Mouse (Mus musculus) thymus, postnatal 0 days (tissue): ENCODE results near the gene Gm26938. TPM values are rescaled to one million over a fixed set of nuclear protein-coding genes. Genes with fewer than 3 reads are reported as not detected.

Experiments
- DNase-seq: peaks from one replicate; pipeline ENCODE4 v3.0.0-alpha.2; 2015; ENCODE audit warnings: low spot score
- microRNA-seq: library from miRNA; unstranded; fragments of <30 nt; microRNA quantifications from one replicate; pipeline ENCODE4, GENCODE M21; 2016; ENCODE audit warnings: borderline number of aligned reads
- polyA plus RNA-seq: library from polyadenylated mRNA; unstranded; fragments of >200 nt; fragmentation: Nextera tagmentation; extraction: Ambion mirVana; gene quantifications from 2 replicates; pipeline ENCODE4 v1.2.1, GENCODE M21; 2015

The Gm26938 gene
- polyA plus RNA-seq, 1 experiment from 2014 or later, result not detected

GRCm38 (mm10) chr5:139794938-139795337 lies 31.3 kb downstream of the Gm26938 start:
- DNase-seq, result no peak

- DNase-seq, result no peak
These were observed 32.1 kb downstream of the Gm26938 start for GRCm38 (mm10) chr5:139794137-139794536.

- peak; percentile 23 for DNase-seq
These were observed 32.7 kb downstream of the Gm26938 start for GRCm38 (mm10) chr5:139793338-139794089.

- no peak for DNase-seq
These were observed 33.3 kb downstream of the Gm26938 start for GRCm38 (mm10) chr5:139792966-139793337.

GRCm38 (mm10) chr5:139792159-139792775 lies 33.9 kb downstream of the Gm26938 start:
- peak; percentile 18 for DNase-seq

GRCm38 (mm10) chr5:139791227-139792158 lies 34.7 kb downstream of the Gm26938 start, which contains the start of gene Mafk:
Mafk (plus strand) TSS chr5:139791513.
- DNase-seq, result peak; percentile 96

- no peak for DNase-seq
These were observed 36.7 kb downstream of the Gm26938 start for GRCm38 (mm10) chr5:139789466-139789865.

- DNase-seq, result no peak
These were observed 44.8 kb downstream of the Gm26938 start for GRCm38 (mm10) chr5:139781406-139781805.

- DNase-seq, result peak; percentile 86
These were observed 49.2 kb downstream of the Gm26938 start for GRCm38 (mm10) chr5:139776966-139777365.

GRCm38 (mm10) chr5:139775216-139775926 lies 50.8 kb downstream of the Gm26938 start, which contains the start of gene Ints1:
Ints1 (minus strand) TSS chr5:139775674.
- DNase-seq, result peak; percentile 96

GRCm38 (mm10) chr5:139768216-139768615 lies 58.0 kb downstream of the Gm26938 start:
- no peak for DNase-seq

- peak; percentile 44 for DNase-seq
These were observed 61.9 kb downstream of the Gm26938 start for GRCm38 (mm10) chr5:139764296-139764695.

- DNase-seq, result no peak
These were observed 68.1 kb downstream of the Gm26938 start for GRCm38 (mm10) chr5:139758096-139758495.

Small RNAs within 50 kb of the gene (microRNA-seq; reads per million reads assigned to microRNA genes)
- gene Mir7037, result not detected

Other genes with a start within 250 kb of the Gm26938 start
- 3.7 and 4.7 TPM in 2 replicates for gene Micall2, start 90.1 kb downstream of the Gm26938 start, polyA plus RNA-seq
- 26.8 and 28.9 TPM in 2 replicates for gene Ints1, start 50.7 kb downstream of the Gm26938 start, polyA plus RNA-seq
- 39.4 and 40.8 TPM in 2 replicates for gene Mafk, start 34.9 kb downstream of the Gm26938 start, polyA plus RNA-seq
- gene Tmem184a, start 6.5 kb downstream of the Gm26938 start, polyA plus RNA-seq, result 1.6 and 2.0 TPM in 2 replicates
- 91.9 and 93.8 TPM in 2 replicates for gene Psmg3, start 478 bp upstream of the Gm26938 start, polyA plus RNA-seq
- 0.21 and 0.35 TPM in 2 replicates for gene Elfn1, start 81.5 kb upstream of the Gm26938 start, polyA plus RNA-seq